Mouse (Mus musculus): Measurements from ENCODE around the gene Large2.

Gene Large2

DNA sequence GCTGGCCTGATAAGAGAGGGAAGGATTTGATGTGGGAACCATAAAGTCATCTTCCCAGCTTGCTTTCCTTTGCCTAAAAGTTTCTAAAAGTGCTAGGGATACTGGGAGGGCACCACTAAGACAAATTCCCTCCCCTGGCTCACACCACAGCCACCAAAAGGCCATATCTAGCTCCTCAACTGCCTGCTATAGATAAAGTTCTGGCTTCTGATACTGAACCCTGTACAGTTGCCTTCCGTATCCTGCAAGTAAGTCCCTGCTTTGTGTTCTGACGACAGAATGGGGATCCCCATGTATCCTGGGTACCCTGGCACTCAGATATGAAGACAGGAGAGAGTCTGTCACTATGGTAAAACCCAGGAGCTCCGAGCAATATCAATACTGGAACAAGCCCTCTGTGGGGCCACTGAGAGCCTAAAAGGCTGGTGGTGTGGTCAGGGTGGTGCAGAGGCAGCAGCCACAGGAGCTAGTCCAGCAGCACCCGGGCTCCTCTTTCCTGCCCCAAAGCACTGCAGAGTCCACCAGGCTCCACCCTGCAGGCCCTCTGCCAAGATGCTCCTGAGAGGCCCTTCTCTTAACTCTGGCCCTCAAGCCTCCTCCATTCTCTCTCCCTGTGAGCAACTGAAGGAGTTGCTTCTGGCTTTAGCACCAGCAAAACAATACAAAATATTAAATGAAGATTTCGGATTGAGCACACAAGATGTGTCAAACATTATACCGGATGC lies 15.7 kb upstream of the Large2 start:
- DNase-seq (ENCODE audit: low read depth, low spot score) = no peak

GRCm38 (mm10) chr2:92389645-92390044 lies 15.0 kb upstream of the Large2 start:
- no peak for DNase-seq (ENCODE audit: low read depth, low spot score)

- DNase-seq (ENCODE audit: low read depth, low spot score) = peak; percentile 74
Observed at GRCm38 (mm10) chr2:92388891-92389641, 14.4 kb upstream of the Large2 start.

GRCm38 (mm10) chr2:92388081-92388517 lies 13.4 kb upstream of the Large2 start:
- DNase-seq (ENCODE audit: low read depth, low spot score) = no peak

DNA sequence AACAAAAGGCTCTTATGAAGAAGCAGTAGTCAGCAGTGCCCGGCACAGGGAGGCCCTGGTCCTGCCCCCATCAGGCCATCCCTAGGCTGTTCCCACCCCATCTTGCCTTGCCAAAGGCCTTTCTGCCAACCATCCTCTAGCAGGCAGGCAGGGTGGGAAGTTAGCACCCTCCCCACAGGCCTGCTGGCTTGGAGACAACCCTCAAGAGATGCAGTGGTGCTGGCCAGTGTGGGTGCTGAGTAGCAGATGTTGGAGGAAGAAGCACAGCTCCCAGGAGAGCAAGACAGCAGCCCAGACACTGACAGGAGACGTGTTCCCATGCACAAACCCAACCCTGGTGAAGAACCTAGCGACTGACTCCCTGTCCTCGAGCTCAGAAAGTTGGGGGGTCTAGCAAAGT lies 13.0 kb upstream of the Large2 start:
- no peak for DNase-seq (ENCODE audit: low read depth, low spot score)

DNA sequence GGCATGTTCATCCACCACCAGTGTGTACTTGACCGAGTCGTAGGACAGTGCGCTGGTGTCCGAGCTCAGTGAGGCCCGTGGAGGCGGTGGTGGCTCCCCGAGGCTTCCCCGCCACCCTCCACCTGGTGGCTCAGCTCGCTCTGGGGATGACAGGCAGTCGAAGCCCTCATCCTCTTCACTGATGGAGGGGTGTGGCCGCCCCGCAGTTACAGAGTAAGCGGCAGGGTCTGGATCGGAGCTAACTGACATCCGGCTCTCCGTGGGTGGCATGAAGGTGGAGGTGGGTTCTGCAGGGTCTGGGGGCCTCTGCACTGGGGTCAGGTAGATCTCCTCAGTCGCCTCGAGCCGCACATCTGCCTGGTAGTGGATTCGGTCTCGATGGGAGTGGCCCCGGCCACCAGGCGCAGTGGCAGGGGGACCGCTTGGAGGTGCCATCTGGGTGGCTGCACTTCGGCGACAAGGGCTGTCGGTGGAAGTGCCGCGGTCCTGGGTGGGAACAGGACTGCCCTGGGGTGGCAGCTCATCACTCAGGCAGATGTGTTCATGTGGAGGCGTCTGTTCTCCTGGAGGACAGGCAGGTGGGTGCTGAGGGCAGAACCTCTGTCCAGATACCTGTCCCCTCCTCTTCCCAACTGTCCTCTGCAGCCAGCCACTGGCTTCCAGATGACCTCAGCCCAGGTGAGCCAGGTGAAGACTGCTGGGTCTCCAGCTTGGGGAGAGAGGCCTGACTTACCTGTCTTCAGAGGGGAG lies 12.3 kb upstream of the Large2 start:
- DNase-seq (ENCODE audit: low read depth, low spot score) = no peak

GRCm38 (mm10) chr2:92385113-92386051 lies 10.7 kb upstream of the Large2 start:
- no peak for DNase-seq (ENCODE audit: low read depth, low spot score)

GRCm38 (mm10) chr2:92384101-92384500 lies 9.4 kb upstream of the Large2 start:
- no peak for DNase-seq (ENCODE audit: low read depth, low spot score)

DNA sequence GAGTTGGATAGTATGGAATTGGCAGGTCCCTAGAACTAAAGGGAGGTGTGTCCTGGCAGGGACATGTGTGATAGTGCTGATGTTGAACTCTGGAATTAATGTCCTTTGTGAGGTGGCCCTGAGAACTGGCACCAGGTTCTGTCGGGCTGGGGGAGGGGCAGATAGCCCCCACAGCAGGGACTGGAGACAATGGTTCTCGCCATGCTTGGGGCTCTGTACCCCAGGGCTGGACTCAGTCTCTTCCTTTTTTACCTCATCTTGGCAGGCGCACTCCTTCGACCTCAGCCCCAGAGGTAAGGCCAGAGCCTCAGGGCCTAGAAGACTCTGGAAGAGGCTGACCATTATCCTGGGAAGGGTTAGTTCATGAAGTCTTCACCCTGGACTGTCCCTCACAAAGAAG lies 8.1 kb upstream of the Large2 start:
- no peak for DNase-seq (ENCODE audit: low read depth, low spot score)

GRCm38 (mm10) chr2:92381901-92382588 lies 7.4 kb upstream of the Large2 start, which contains the start of gene 1700029I15Rik:
1700029I15Rik (plus strand) TSS chr2:92382538.
- no peak for DNase-seq (ENCODE audit: low read depth, low spot score)

GRCm38 (mm10) chr2:92381161-92381560 lies 6.5 kb upstream of the Large2 start:
- no peak for DNase-seq (ENCODE audit: low read depth, low spot score)

DNA sequence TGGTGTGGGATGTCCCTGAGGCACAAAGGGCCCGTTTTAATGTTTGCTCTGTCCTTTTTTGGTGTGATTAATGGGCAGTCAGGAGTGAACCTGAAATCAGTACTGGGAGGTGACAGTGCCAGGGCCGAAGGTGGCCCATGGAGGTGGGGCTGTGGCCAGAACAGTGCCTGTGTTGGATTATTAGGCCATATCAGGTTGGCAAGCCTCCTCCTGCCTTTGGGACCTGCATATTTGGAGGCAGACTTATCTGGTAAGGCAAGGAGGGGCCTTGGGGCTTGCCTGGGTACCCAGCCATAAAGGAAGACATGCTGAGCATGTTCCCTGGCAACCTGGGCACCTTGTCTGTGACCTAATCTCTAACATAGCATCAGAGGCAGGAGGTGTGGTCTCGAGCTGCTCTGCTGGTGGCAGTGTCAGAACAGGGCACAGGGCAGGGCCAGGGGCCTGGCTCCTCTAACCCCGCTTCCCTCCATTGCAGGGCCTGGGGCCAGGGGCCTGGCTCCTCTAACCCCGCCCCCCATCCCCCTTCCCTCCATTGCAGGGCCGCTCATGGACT lies 5.9 kb upstream of the Large2 start:
- DNase-seq (ENCODE audit: low read depth, low spot score) = no peak

GRCm38 (mm10) chr2:92379783-92380494 lies 5.3 kb upstream of the Large2 start:
- no peak for DNase-seq (ENCODE audit: low read depth, low spot score)

GRCm38 (mm10) chr2:92377320-92377719 lies 2.7 kb upstream of the Large2 start:
- DNase-seq (ENCODE audit: low read depth, low spot score) = no peak

DNA sequence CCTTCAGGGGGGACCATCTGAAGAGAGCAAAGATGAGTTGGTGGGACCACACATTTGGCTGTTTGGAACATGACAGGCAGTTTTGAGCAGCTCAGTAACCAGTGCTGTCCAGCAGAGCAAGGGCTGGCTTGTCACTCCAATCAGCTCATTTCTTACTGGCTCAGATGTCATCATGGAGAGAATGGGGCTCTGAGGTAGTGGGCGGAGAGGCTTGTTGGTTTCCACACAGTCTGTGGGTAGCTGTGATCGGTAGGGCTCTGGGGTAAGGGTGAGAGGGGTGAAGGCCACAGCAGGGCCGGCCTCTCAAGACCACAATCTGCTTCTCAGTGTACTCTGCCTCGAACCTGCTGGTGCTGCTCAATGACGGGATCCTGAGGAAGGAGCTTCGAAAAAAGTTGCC lies 1.6 kb upstream of the Large2 start:
- no peak for DNase-seq (ENCODE audit: low read depth, low spot score)

DNA sequence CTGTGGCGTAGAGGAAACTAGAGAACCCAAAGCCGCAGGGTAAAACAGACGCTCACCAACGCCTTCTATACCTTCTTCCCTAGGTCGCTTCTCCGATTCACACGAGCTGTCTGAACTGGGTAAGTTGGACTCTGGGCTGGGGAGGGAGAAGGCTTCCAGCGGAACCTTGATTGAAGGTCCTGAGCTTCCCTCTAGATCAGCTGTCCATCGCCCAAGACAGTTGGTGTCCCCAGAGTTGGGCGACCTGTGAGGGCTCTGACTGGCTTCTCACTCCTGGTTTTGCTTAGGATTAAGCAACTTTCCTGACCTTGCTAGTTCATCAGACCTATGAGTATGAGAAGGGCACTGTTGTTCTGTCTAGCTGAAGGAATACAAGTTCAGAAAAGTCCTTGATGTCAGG lies 1.1 kb upstream of the Large2 start:
- DNase-seq (ENCODE audit: low read depth, low spot score) = no peak

- peak; percentile 85 for DNase-seq (ENCODE audit: low read depth, low spot score)
Observed at GRCm38 (mm10) chr2:92375099-92375623, 492 bp upstream of the Large2 start.

- no peak for DNase-seq (ENCODE audit: low read depth, low spot score)
Observed at GRCm38 (mm10) chr2:92373437-92373813, 1.2 kb downstream of the Large2 start.

GRCm38 (mm10) chr2:92372767-92373436 lies 1.8 kb downstream of the Large2 start:
- no peak for DNase-seq (ENCODE audit: low read depth, low spot score)
